Mouse (Mus musculus) liver, embryonic 13.5 days (tissue): ENCODE data around the gene Rabgap1. TPM values are rescaled to one million over a fixed set of nuclear protein-coding genes. Genes with fewer than 3 reads are reported as not detected.
A peak's percentile ranks its signal among the peaks of the same experiment; 100 is the strongest.
"Not testable (repeated sequence)": the region's sequence is repeated elsewhere in the genome, so short reads cannot be mapped to it uniquely, and the experiment has no call there.

Experiments used
- ATAC-seq: fragments of 200-750 bp; cut with Nextera tagmentation; 2 replicates; pipeline ENCODE4 v1.8.0; 2017; ENCODE audit warnings: low read depth, mild to moderate bottlenecking, moderate number of reproducible peaks, moderate library complexity
- DNase-seq: peaks from one replicate; pipeline ENCODE4 v3.0.0; 2022
- H3K27ac ChIP-seq: fragments of 300-500 bp; sonication (generic); 2 replicates; pipeline ENCODE4 v1.5.1; 2015; ENCODE audit warnings: moderate library complexity, mild to moderate bottlenecking, inconsistent platforms
- H3K27me3 ChIP-seq: fragments of 300-500 bp; sonication (generic); 2 replicates; pipeline ENCODE4 v1.6.1; 2015; ENCODE audit warnings: mild to moderate bottlenecking, inconsistent platforms
- H3K36me3 ChIP-seq: fragments of 300-500 bp; sonication (generic); 2 replicates; pipeline ENCODE4 v1.6.1; 2015; ENCODE audit warnings: mild to moderate bottlenecking, inconsistent platforms
- H3K4me1 ChIP-seq: fragments of 300-500 bp; sonication (generic); replicated peaks from 2 replicates; pipeline ENCODE4 v1.6.1; 2015; ENCODE audit warnings: inconsistent platforms
- H3K4me2 ChIP-seq: fragments of 300-500 bp; sonication (generic); 2 replicates; pipeline ENCODE4 v1.6.1; 2015; ENCODE audit warnings: inconsistent platforms, mild to moderate bottlenecking, moderate library complexity
- H3K4me3 ChIP-seq: fragments of 300-500 bp; sonication (generic); replicated peaks from 2 replicates; pipeline ENCODE4 v1.5.1; 2015; ENCODE audit warnings: mild to moderate bottlenecking, inconsistent platforms
- H3K9ac ChIP-seq: fragments of 300-500 bp; sonication (generic); 2 replicates; pipeline ENCODE4 v1.6.1; 2015; ENCODE audit warnings: mild to moderate bottlenecking, inconsistent platforms
- H3K9me3 ChIP-seq: fragments of 300-500 bp; sonication (generic); replicated peaks from 2 replicates; pipeline ENCODE4 v1.6.1; 2016; ENCODE audit warnings: inconsistent platforms
- WGBS: fragments of 180-500 bp; shearing (Covaris S2); methylation state at CpG from one replicate; pipeline ENCODE4 v1.1.7; 2015; ENCODE audit not compliant: insufficient replicate concordance; 5-methylcytosine and 5-hydroxymethylcytosine counted together
- polyA plus RNA-seq: library from polyadenylated mRNA; unstranded; fragments of >200 nt; fragmentation: Nextera tagmentation; extraction: Ambion mirVana; gene quantifications from 2 replicates; pipeline ENCODE4 v1.2.1, GENCODE M21; 2015

Rabgap1 gene
- polyA plus RNA-seq, 1 experiment from 2014 or later, result 7.4 TPM

DNA sequence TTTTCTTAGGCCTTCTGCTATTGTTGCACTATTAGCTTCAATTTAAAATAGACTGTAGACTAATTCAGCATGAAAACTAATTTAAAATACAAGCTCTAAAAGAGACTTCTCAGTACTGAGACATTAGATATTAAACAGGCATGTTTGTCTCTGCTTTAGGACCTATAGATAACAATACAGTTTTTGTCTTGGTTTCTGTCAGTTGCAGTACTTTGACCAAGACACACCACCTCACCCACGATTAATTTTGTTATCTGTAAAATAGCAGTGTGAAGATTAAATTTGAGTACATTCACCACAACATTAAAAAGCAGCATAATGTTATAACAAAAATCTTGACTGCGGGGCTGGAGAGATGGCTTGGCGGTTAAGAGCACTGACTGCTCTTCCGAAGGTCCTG, 23.2 kb downstream of the Rabgap1 start:
- no peak for DNase-seq
- H3K9me3 ChIP-seq, result no peaks in the 10 kb centered on the region
- peaks cover 7% of the 10 kb centered on the region; the same call in 1 of the 2 replicates for H3K36me3 ChIP-seq
- H3K4me1 ChIP-seq, result peaks cover 9% of the 10 kb centered on the region; the same call in 1 of the 2 replicates
- WGBS, result 69% methylated on average over 4 of the region's 4 CpGs
- no peak overlapping the region for H3K4me2 ChIP-seq
- no peak overlapping the region for H3K4me3 ChIP-seq
- H3K9ac ChIP-seq, result no peak overlapping the region
- H3K27ac ChIP-seq, result no peak overlapping the region
- ATAC-seq, result no peak
- H3K27me3 ChIP-seq, result no peaks in the 10 kb centered on the region

DNA sequence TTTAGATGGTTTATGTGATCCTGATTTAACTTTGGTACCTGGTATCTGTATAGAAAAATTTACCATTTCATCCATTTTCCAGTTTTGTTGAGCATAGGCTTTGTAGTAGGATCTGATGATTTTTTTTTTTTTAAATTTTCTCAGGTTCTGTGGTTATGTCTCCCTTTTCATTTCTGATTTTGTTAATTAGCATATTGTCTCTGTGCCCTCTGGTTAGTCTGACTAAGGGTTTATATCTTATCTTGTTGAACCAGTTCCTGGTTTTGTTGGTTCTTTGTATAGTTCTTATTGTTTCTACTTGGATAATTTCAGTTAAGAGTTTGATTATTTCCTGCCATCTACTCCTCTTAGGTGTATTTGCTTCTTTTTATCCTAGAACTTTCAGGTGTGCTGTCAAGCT, 36.5 kb downstream of the Rabgap1 start:
- peaks cover 16% of the 10 kb centered on the region for H3K4me1 ChIP-seq
- peaks cover 35% of the 10 kb centered on the region for H3K36me3 ChIP-seq
- no peak overlapping the region for H3K9ac ChIP-seq
- H3K9me3 ChIP-seq, result no peaks in the 10 kb centered on the region
- DNase-seq (no peak), ATAC-seq (no peak)
- H3K27me3 ChIP-seq, result no peaks in the 10 kb centered on the region
- H3K4me2 ChIP-seq, result no peak overlapping the region
- H3K4me3 ChIP-seq, result no peak overlapping the region
- no peak overlapping the region for H3K27ac ChIP-seq

DNA sequence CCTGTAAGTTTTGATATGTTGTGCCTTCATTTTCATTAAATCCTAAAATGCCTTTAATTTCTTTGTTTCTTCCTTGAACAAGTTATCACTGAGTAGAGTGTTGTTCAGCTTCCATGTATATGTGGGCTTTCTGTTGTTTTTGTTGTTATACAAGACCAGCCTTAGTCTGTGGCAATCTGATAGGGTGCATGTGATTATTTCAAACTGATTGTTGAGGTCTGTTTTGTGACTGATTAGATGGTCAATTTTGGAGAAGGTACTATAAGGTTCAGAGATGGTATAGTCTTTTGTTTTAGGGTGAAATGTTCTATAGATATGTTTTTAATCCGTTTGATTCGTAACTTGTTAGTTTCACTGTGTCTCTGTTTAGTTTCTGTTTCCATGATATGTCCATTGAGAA, 37.0 kb downstream of the Rabgap1 start:
- Histone ChIP-seq H3K27me3 (no peaks in the 10 kb centered on the region), H3K9ac (no peak overlapping the region), H3K36me3 (peaks cover 35% of the 10 kb centered on the region), H3K9me3 (no peaks in the 10 kb centered on the region), H3K4me2 (no peak overlapping the region), H3K4me1 (peaks cover 16% of the 10 kb centered on the region), H3K27ac (no peak overlapping the region), H3K4me3 (no peak overlapping the region)
- DNase-seq, result no peak
- WGBS, result 59% methylated on average over 2 of the region's 2 CpGs
- peak; percentile 63 for ATAC-seq

DNA sequence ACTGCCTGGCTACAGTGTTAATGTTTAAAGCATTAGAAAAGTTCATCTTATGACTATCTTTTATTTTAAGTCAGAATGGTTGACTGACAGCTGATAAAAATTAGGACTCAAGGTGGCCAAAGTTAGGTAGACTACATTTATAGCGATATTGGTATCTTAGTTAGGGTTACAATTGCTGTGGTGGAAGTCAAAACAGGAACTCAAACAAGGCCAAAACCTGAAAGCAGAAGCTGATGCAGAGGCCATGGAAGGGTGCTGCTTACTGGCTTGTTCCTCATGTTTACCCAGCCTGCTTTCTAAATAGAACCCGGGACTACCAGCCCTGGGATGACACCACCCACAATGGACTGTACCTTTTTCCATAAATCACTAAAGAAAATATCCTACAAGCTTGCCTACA, 41.1 kb downstream of the Rabgap1 start:
- no peak overlapping the region for H3K4me2 ChIP-seq
- no peak overlapping the region for H3K4me3 ChIP-seq
- 56% methylated on average over 2 of the region's 2 CpGs for WGBS
- H3K9ac ChIP-seq, result no peak overlapping the region
- no peak overlapping the region for H3K27ac ChIP-seq
- H3K9me3 ChIP-seq, result no peaks in the 10 kb centered on the region
- H3K27me3 ChIP-seq, result no peaks in the 10 kb centered on the region
- H3K4me1 ChIP-seq, result peaks cover 28% of the 10 kb centered on the region
- no peak for DNase-seq
- H3K36me3 ChIP-seq, result peaks cover 11% of the 10 kb centered on the region
- no peak for ATAC-seq

DNA sequence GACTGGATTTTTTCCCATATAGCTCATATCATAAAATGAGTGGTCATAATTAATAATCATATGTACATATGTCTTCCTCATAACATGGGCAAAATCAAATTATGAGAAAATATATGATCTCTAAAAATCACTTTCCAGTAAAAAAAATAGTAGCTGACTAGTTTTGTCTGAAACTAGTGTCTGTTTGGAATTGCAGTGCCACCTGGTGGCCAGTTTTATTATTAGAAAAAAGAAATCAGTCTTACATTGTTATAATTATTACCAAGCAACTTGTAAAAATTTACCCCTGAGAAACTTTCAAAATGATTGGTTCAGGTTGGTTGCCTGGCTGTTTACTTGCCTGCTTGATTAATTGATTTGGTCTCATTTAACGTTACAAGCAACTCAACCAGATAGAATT, 42.3 kb downstream of the Rabgap1 start:
- H3K9ac ChIP-seq, result no peak overlapping the region
- DNase-seq, result peak; percentile 10
- no peak overlapping the region for H3K4me2 ChIP-seq
- ATAC-seq, result no peak
- H3K9me3 ChIP-seq, result no peaks in the 10 kb centered on the region
- H3K27ac ChIP-seq, result no peak overlapping the region
- no peak overlapping the region for H3K4me3 ChIP-seq
- peaks cover 11% of the 10 kb centered on the region for H3K36me3 ChIP-seq
- H3K27me3 ChIP-seq, result no peaks in the 10 kb centered on the region
- 83% methylated on average over 1 of the region's 1 CpGs for WGBS
- peaks cover 21% of the 10 kb centered on the region for H3K4me1 ChIP-seq

DNA sequence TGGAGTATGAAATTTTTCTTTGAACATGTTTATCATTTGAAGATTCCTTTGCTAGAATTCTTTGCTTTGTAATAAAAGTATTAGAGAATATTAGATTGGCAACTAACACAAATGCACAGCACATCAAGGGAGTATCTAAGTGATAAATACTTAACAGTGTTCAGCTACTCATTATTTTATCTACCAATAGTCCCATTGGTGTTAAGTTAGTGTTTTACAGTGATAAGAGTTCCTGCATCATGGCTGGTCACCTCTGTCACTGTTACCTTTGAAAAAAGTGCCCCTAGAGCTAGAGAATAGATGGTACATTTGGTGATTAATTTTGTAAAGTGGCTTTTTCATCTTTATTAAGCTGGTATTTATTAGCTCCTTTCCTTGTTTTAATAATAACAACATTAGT, 43.3 kb downstream of the Rabgap1 start:
- DNase-seq (no peak), ATAC-seq (peak; percentile 84)
- Histone ChIP-seq H3K36me3 (peaks cover 14% of the 10 kb centered on the region), H3K4me3 (no peak overlapping the region), H3K27me3 (no peaks in the 10 kb centered on the region), H3K4me2 (no peak overlapping the region), H3K9ac (no peak overlapping the region), H3K9me3 (no peaks in the 10 kb centered on the region), H3K27ac (no peak overlapping the region), H3K4me1 (peaks cover 12% of the 10 kb centered on the region)

DNA sequence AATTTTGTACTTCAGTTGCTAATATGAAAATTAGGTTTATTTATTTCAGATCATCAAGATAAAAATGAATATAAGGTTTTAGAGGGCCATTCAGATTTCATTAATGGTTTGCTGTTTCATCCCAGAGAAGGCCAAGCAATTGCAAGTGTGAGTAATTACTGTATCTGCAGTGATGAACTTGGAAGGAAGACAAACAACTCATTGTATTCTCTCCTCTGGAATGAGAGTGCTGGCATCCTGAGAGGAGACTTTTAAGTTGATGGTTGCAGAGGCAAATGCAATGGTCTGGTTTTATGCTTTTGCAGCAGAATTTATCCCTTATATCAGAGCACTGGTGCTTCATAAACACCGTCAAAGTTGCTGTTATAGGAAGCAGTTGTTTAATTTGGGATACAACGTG, 45.9 kb downstream of the Rabgap1 start:
- Histone ChIP-seq H3K27me3 (no peaks in the 10 kb centered on the region), H3K27ac (no peak overlapping the region), H3K4me3 (no peak overlapping the region), H3K9me3 (no peaks in the 10 kb centered on the region), H3K4me2 (no peak overlapping the region), H3K9ac (no peak overlapping the region), H3K4me1 (peaks cover 12% of the 10 kb centered on the region), H3K36me3 (peaks cover 14% of the 10 kb centered on the region)
- ATAC-seq, result no peak
- WGBS, result 82% methylated on average over 2 of the region's 2 CpGs
- DNase-seq, result no peak

DNA sequence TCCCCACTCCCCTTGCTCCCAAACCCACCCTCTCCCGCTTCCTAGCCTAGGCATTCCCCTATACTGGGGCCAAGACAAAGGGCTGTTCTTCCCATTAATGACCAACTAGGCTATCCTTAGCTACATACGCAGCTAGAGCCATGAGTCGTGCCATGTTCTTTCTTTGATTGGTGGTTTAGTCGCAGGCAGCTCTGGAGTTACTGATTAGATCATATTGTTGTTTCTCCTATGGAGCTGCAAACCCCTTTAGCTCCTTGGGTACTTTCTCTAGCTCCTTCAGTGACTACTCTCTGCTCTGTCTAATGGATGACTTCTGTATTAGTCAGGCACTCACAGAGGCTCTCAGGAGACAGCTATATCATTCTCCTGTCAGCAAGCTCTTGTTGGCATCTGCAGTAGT, 54.2 kb downstream of the Rabgap1 start:
- DNase-seq (no peak), ATAC-seq (no peak)
- WGBS, result 84% methylated on average over 4 of the region's 4 CpGs
- no peaks in the 10 kb centered on the region for H3K4me1 ChIP-seq
- H3K27ac ChIP-seq, result no peak overlapping the region
- no peak overlapping the region for H3K9ac ChIP-seq
- peaks cover 8% of the 10 kb centered on the region; the same call in 1 of the 2 replicates for H3K36me3 ChIP-seq
- no peak overlapping the region for H3K4me3 ChIP-seq
- no peaks in the 10 kb centered on the region for H3K9me3 ChIP-seq
- H3K4me2 ChIP-seq, result no peak overlapping the region
- H3K27me3 ChIP-seq, result no peaks in the 10 kb centered on the region

DNA sequence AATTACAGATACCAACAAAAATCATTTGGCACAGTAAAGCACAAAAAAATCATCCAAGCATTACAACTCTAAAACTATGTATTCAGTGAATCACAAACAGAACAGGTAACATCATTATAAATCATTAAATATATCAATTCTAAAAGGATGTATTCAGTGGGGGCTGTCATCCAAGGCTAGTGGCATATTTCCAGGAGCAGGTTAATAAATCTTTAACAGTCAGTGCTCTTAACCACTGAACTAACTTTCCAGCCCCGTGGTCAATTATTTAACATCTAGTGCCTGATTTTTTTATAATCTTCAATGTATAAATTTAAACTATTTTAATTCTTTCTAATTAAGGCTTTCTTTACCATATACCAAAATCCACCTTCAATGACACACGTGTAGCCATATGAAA, 62.8 kb downstream of the Rabgap1 start:
- H3K27me3 ChIP-seq, H3K4me1 ChIP-seq, H3K9ac ChIP-seq, H3K4me2 ChIP-seq, H3K4me3 ChIP-seq, DNase-seq, ATAC-seq, H3K9me3 ChIP-seq, H3K27ac ChIP-seq: not testable (repeated sequence)
- 79% methylated on average over 2 of the region's 2 CpGs for WGBS
- H3K36me3 ChIP-seq, result peaks cover 16% of the 10 kb centered on the region

DNA sequence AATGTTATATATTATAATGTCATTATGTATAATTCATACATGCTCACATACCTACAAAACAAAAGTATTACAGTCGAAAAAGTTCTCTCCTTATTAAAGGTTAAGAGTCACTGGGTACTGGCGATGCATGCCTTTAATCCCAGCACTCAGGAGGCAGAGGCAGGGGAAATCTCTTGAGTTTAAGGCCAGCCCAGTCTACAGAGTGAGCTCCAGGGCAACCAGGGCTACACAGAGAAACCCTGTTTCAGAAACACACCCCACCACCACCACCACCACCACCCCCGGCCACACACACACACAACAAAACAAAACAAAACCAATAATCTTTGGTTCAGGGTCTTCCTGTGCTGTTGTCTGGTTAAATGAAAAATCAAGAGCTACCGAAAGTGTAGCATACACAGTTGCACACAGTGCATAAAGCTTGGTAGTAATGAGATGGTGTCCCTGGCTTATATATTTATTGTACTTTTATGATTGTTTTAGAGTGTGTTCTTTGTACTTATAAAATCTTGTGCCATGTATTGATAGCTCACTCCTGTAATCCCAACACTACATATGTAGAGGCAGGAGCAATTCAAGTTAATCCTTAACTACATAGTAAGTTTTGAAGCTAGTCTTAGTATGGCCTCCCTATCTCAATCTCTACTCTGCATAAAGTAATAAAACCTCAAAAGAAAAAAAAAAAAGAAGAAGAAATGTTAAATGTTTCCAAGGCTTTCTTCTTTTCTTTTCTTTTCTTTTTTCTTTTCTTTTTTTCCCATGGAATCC, 68.2 kb downstream of the Rabgap1 start:
- 78% methylated on average over 4 of the region's 4 CpGs for WGBS
- Histone ChIP-seq H3K36me3 (peaks cover 16% of the 10 kb centered on the region; the same call in 1 of the 2 replicates), H3K4me3 (no peak overlapping the region), H3K27ac (no peak overlapping the region), H3K9ac (no peak overlapping the region), H3K4me2 (no peak overlapping the region), H3K27me3 (no peaks in the 10 kb centered on the region), H3K4me1 (no peaks in the 10 kb centered on the region), H3K9me3 (no peaks in the 10 kb centered on the region)
- DNase-seq (no peak), ATAC-seq (no peak)

DNA sequence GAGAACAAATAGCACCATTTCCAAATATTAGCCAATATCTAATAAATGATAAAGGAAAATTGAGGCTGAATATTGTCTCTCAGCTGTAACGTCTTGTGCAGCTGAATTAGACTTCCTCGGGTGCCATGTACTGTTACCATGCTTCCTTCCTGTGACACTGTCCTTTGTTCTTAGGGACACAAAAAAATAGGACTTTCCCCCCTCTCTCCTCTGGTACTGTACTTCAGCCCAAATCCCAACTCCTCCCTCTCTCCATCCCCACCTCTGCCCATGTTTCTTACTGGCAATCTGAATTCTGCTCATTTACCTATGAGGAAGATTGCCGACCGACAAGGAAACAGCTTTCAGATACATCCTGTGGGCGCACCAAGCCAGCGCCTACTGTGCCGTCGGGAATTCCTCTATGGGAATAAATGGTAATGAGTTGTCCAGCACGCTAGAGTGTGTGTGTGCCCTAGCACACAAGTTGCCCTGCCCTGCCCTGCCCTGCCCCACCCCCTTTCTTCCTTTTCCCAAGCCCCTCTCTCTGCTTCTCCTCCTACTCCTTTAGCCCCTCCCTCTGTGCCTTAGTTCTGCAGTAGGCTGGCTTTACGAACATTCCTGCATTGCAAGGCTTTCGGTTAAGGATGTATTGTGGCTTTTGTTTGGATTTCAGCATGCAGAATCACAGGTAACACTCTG, 73.1 kb downstream of the Rabgap1 start, which contains the start of gene Gpr21:
Gene Gpr21 (plus strand): TSS at position 303 of the 681 bp plus-strand sequence.
- Histone ChIP-seq H3K9ac (no peak within 1 kb of the TSS), H3K4me3 (no peak within 1 kb of the TSS), H3K36me3 (peaks cover 15% of the 10 kb centered on the region), H3K4me2 (peak within 1 kb of the TSS; percentile 26), H3K4me1 (no peaks in the 10 kb centered on the region), H3K9me3 (no peaks in the 10 kb centered on the region), H3K27me3 (no peaks in the 10 kb centered on the region), H3K27ac (no peak within 1 kb of the TSS)
- DNase-seq, result no peak
- ATAC-seq, result no peak
- WGBS, result 47% methylated on average over 11 of the region's 11 CpGs
